Mouse (Mus musculus): ENCODE data around the gene Zbtb18. TPM values are rescaled to one million over a fixed set of nuclear protein-coding genes. Genes with fewer than 3 reads are reported as not detected.

The Zbtb18 gene
- polyA plus RNA-seq, 1 experiment from 2014 or later: 2.0 TPM

DNA sequence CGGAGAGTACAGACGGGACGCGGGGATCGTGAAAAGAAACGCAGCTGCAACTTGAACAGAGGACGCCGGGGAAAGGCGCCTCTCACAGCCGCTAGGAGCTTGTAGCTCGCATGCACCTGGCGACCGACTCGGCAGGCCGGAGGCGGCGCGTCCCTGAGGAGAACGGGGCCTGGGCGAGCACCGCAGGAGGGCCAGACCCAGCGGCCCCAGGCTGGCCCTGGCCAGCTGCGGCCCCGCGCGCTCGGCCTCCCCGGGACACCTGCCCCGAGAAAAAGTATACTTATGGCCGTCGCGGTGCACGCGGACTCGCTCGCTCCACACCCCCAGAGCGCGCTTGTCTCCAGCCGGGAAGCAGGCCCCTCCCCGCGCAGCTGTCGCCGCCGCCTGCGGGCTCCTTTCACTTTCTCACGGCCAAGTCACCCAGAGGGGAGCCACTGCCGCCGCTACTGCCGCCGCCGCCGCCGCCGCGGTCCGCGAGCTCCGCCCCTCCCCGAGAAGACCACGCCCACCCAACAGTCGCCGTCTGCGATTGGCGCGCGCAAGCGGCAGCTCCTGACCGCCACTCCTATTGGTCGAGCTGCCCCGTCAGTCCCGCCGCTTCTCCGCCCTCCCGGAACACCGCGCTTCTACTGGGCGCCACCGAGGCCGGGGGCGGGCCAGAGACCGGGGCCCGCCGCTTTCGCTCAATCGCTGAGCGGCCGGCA lies 507 bp upstream of the Zbtb18 start:
- peak; percentile 98 for ATAC-seq
- H3K27me3 ChIP-seq (replicated peaks; ENCODE audit: insufficient read depth, low read length): no peaks in the 10 kb centered on the region
- TF ChIP-seq CTCF (IDR thresholded peaks at IDR 0.05) (no peak), EP300 (IDR thresholded peaks at IDR 0.05) (no peak)

DNA sequence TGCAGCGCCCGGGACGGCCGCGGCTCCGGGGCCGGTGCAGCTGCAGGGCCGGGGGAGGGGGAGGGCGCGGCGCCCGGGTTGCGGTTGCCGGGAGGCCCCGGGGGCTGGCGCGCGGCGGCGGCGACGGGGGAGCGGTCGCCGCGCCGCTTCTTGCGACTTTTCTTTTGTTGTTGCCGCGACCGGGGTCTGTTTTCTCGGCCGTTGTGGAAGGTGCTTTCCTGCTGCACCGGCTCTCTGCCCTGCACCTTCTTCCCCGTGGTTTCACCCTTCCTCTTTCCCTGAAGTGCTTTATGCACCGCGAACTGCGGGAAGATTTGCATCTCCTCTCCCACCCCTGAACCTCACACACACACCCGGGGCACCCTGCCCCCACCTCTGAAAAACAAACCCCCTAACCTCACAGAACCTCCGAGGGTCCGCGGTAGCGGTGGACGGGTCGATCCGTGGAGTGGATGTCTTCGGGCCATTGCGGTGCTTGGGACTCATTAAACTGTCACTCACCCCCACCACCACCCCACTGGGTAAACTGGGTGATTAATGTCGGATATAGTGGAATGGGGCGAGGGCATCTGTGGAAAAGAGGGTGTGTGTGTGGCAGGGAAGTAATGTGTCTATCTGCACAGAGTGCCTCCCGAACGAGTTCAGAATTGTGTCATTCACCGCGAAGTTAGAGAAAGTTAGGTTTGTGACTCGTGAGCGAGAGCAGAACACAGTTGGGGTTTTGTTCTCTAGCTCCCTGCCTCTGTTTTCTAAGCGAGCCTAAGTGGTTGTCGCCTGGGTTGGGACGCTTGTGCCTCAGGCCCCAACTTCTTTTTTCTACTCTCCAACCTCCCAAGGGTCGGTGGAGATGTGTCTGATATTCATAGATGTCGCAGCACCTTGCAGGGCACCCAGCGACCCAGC lies 921 bp downstream of the Zbtb18 start:
- TF ChIP-seq CTCF (IDR thresholded peaks at IDR 0.05): no peak
- TF ChIP-seq EP300 (IDR thresholded peaks at IDR 0.05): no peak
- H3K27ac ChIP-seq (ENCODE audit: low read length): peak overlapping the region; percentile 95
- peak overlapping the region; percentile 98 for H3K4me2 ChIP-seq (replicated peaks; ENCODE audit: low read depth, low read length)
- H3K4me3 ChIP-seq (ENCODE audit: low read depth, low read length): peak overlapping the region; percentile 78
- peaks cover 6% of the 10 kb centered on the region; the same call in 1 of the 2 replicates for H3K36me3 ChIP-seq (ENCODE audit: insufficient read depth, low read length)
- ATAC-seq (no peak), DNase-seq (ENCODE audit: low spot score) (peak; percentile 57)
- WGBS: 1% methylated on average over 53 of the region's 62 CpGs
- H3K4me1 ChIP-seq (ENCODE audit: insufficient read depth, low read depth, low read length): peaks cover 14% of the 10 kb centered on the region
- H3K9me3 ChIP-seq (ENCODE audit: low read length): no peaks in the 10 kb centered on the region
- H3K27me3 ChIP-seq (replicated peaks; ENCODE audit: insufficient read depth, low read length): no peaks in the 10 kb centered on the region
- H3K9ac ChIP-seq (replicated peaks; ENCODE audit: low read depth): peak overlapping the region; percentile 79

More for the DNA sequence above, 507 bp upstream of the Zbtb18 start:
- Histone ChIP-seq H3K36me3 (ENCODE audit: insufficient read depth, low read length) (no peaks in the 10 kb centered on the region), H3K4me1 (ENCODE audit: insufficient read depth, low read depth, low read length) (peaks cover 14% of the 10 kb centered on the region), H3K9me3 (ENCODE audit: low read length) (no peaks in the 10 kb centered on the region), H3K27ac (ENCODE audit: low read length) (peak overlapping the region; percentile 93), H3K4me3 (ENCODE audit: low read depth, low read length) (peak overlapping the region; percentile 79), H3K9ac (replicated peaks; ENCODE audit: low read depth) (peak overlapping the region; percentile 75), H3K4me2 (replicated peaks; ENCODE audit: low read depth, low read length) (peak overlapping the region; percentile 86)
- 4% methylated on average over 70 of the region's 87 CpGs for WGBS
- DNase-seq (ENCODE audit: low spot score): peak; percentile 99

DNA sequence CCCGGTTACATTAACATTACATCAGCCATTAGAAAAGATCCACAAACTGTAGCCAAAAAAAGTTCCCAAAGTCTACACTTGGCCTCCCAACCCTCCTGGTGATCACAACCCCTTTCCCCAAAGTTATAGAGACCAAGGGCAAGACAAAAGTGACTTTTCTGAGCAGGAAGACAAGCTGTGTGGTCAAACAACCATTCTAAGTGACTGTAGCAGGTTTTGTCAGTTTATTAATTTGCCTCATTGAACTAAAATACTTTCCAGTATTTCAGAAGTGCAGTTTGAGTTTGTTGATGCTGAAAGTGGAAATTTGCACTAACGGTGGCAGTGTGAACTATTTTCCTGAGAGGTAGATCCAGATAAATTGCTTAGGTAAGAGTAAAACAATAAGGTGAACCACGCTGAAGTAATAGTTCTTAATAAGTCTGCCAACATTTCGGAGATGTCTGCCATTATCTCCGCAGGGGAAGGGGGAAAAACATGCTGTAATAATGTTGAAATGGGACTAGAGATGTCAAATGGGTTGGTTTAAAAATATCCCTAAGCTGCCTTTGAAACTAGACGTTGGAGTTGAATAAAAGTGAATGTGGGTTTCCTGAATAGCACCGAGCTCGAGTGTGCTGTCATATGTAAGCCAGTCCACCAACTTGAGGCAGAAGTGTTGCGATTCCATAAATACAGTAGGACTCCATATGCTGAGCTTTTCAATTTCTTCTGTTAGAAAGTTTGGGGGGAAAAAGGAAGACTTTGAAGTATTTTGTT lies 1.8 kb downstream of the Zbtb18 start:
- peak overlapping the region; percentile 78; the same call in 1 of the 2 replicates for H3K4me3 ChIP-seq (ENCODE audit: low read depth, low read length)
- H3K9me3 ChIP-seq (ENCODE audit: low read length): no peaks in the 10 kb centered on the region
- 28% methylated on average over 9 of the region's 9 CpGs for WGBS
- no peaks in the 10 kb centered on the region for H3K27me3 ChIP-seq (replicated peaks; ENCODE audit: insufficient read depth, low read length)
- H3K4me2 ChIP-seq (replicated peaks; ENCODE audit: low read depth, low read length): peak overlapping the region; percentile 98
- no peak for ATAC-seq
- H3K27ac ChIP-seq (ENCODE audit: low read length): no peak overlapping the region
- H3K4me1 ChIP-seq (ENCODE audit: insufficient read depth, low read depth, low read length): peaks cover 14% of the 10 kb centered on the region
- H3K9ac ChIP-seq (replicated peaks; ENCODE audit: low read depth): peak overlapping the region; percentile 79; the same call in 1 of the 2 replicates
- DNase-seq (ENCODE audit: low spot score): peak; percentile 37
- TF ChIP-seq EP300 (IDR thresholded peaks at IDR 0.05) (no peak), CTCF (IDR thresholded peaks at IDR 0.05) (no peak)
- peaks cover 10% of the 10 kb centered on the region; the same call in 1 of the 2 replicates for H3K36me3 ChIP-seq (ENCODE audit: insufficient read depth, low read length)

DNA sequence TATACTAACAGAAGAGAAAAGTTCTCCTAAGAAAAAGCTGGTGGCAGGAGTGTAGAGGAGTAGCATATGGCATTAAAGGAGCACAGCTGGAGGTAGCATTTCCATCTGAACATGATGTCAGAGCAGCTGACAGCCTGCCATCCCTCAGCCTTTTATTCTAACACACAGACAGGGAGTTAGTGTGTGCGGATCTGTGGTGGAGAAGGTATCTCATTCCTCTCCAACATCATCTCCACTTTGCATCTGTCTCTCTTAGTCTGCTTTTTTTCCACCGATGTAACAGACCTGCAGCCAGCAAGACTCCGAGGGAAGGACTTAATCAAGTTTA lies 2.3 kb downstream of the Zbtb18 start:
- 46% methylated on average over 3 of the region's 3 CpGs for WGBS
- Histone ChIP-seq H3K4me2 (replicated peaks; ENCODE audit: low read depth, low read length) (peak overlapping the region; percentile 98; the same call in 1 of the 2 replicates), H3K4me3 (ENCODE audit: low read depth, low read length) (no peak overlapping the region), H3K4me1 (ENCODE audit: insufficient read depth, low read depth, low read length) (peaks cover 14% of the 10 kb centered on the region), H3K36me3 (ENCODE audit: insufficient read depth, low read length) (peaks cover 10% of the 10 kb centered on the region; the same call in 1 of the 2 replicates), H3K9ac (replicated peaks; ENCODE audit: low read depth) (no peak overlapping the region), H3K27me3 (replicated peaks; ENCODE audit: insufficient read depth, low read length) (no peaks in the 10 kb centered on the region), H3K27ac (ENCODE audit: low read length) (no peak overlapping the region), H3K9me3 (ENCODE audit: low read length) (no peaks in the 10 kb centered on the region)
- TF ChIP-seq CTCF (IDR thresholded peaks at IDR 0.05): no peak
- no peak for TF ChIP-seq EP300 (IDR thresholded peaks at IDR 0.05)
- ATAC-seq: no peak
- DNase-seq (ENCODE audit: low spot score): peak; percentile 38

DNA sequence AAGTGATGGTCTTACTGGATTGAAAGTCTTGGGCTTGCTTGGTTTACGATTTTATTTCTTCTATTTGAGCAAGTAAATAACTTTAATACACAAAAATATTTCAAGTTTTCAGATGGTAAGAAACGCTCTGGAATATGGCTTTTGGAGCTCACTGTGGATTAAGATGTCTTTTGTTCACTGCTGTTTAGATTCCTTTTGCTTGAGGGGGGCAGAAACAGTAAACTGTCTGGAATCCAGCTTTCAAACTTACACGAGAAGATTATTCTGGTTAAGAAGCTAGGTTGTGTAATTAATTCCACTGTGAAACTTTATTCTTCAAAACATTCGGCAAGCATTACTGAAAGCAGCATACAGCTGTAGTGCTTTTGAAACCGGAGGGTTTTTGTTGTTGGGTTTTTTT lies 2.8 kb downstream of the Zbtb18 start:
- ATAC-seq: no peak
- TF ChIP-seq EP300 (IDR thresholded peaks at IDR 0.05) (no peak), CTCF (IDR thresholded peaks at IDR 0.05) (no peak)
- no peaks in the 10 kb centered on the region for H3K27me3 ChIP-seq (replicated peaks; ENCODE audit: insufficient read depth, low read length)
- H3K4me3 ChIP-seq (ENCODE audit: low read depth, low read length): no peak overlapping the region
- peaks cover 10% of the 10 kb centered on the region; the same call in 1 of the 2 replicates for H3K36me3 ChIP-seq (ENCODE audit: insufficient read depth, low read length)
- H3K9me3 ChIP-seq (ENCODE audit: low read length): no peaks in the 10 kb centered on the region
- H3K27ac ChIP-seq (ENCODE audit: low read length): no peak overlapping the region
- H3K4me2 ChIP-seq (replicated peaks; ENCODE audit: low read depth, low read length): no peak overlapping the region
- H3K4me1 ChIP-seq (ENCODE audit: insufficient read depth, low read depth, low read length): peaks cover 14% of the 10 kb centered on the region
- DNase-seq (ENCODE audit: low spot score): peak; percentile 25
- WGBS: 51% methylated on average over 5 of the region's 5 CpGs
- H3K9ac ChIP-seq (replicated peaks; ENCODE audit: low read depth): no peak overlapping the region
